In the genomic region with DNA sequence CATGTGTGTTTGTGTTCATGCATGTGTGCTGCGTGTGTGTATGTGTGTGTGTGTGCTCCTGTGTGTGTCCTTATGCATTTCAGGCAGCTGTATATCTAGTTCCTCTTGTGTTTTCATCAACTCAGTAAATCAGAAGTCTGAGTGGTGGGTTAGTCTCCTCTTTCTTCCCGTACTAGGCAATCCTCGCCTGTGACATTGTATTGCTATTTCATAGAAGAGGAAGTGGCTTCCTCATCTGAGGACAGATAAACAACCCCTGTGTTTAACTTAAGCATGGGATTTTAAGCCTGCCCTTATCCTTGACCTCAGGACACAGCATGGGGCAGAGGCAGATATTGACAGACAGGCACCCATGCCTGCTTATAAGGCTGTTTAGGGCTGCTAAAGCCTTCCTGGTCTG, we compare ENCODE assay signal across 22 mouse cellular contexts. TPM values are rescaled to one million over a fixed set of nuclear protein-coding genes. Genes with fewer than 3 reads are reported as not detected.
A peak's percentile ranks its signal among the peaks of the same experiment; 100 is the strongest.
DNase-seq lines count a peak whose midpoint lies in the region; ATAC-seq lines count a peak whose summit lies in the region.
"Had no signal": no experiment of that assay in that cellular context is flagged by ENCODE, and none has a peak within 500 bp of the region (broad histone marks: within the 10 kb centered on the region; RNA-seq: fewer than 3 reads in every experiment).

No protein-coding gene starts in this region.

- H3K9ac ChIP-seq in hindbrain, embryonic 13.5 days: no peak overlapping the region
- H3K9ac ChIP-seq in hindbrain, embryonic 11.5 days (ENCODE audit: low read depth, low read length): no peak overlapping the region
- H3K9ac ChIP-seq in liver, embryonic 13.5 days: peak overlapping the region; percentile 26; the same call in 1 of the 2 replicates
- no peak overlapping the region for H3K9ac ChIP-seq in liver, embryonic 16.5 days (ENCODE audit: low read depth, low read length)
- H3K9ac ChIP-seq: embryonic facial prominence, embryonic 15.5 days; forebrain, embryonic 15.5 days; heart, embryonic 13.5 days; hindbrain, embryonic 14.5 days had no signal

- no peaks in the 10 kb centered on the region for H3K27me3 ChIP-seq in hindbrain, embryonic 13.5 days
- H3K27me3 ChIP-seq in hindbrain, embryonic 11.5 days (ENCODE audit: control insufficient read depth, insufficient read depth, low read length): no peaks in the 10 kb centered on the region
- no peaks in the 10 kb centered on the region for H3K27me3 ChIP-seq in liver, embryonic 13.5 days
- H3K27me3 ChIP-seq in liver, embryonic 16.5 days (ENCODE audit: control insufficient read depth, insufficient read depth, low read depth, low read length): no peaks in the 10 kb centered on the region
- H3K27me3 ChIP-seq: embryonic facial prominence, embryonic 15.5 days; forebrain, embryonic 15.5 days had no signal

- DNase-seq in hindbrain, embryonic 11.5 days (ENCODE audit: low spot score): no peak
- no peak for DNase-seq in liver, embryonic 13.5 days
- DNase-seq in liver (no peak), 416B (ENCODE audit: low read depth) (peak; percentile 47), adipocyte (ENCODE audit: low spot score) (no peak)
- DNase-seq: adrenal gland, adult 8-10 months; adrenal gland, postnatal 36 days; cerebellum, adult 8-10 months; embryo, embryonic 11 days; gastrocnemius, postnatal 36 days; heart, adult 11 months; heart, postnatal 4 days had no signal

- ATAC-seq in hindbrain, embryonic 13.5 days (ENCODE audit: low FRiP score): no peak
- no peak for ATAC-seq in hindbrain, embryonic 11.5 days (ENCODE audit: low FRiP score)
- ATAC-seq in liver, embryonic 13.5 days (ENCODE audit: low read depth): no peak
- ATAC-seq in liver, embryonic 16.5 days (ENCODE audit: low read depth): no peak
- ATAC-seq: forebrain, embryonic 15.5 days had no signal

- H3K36me3 ChIP-seq in hindbrain, embryonic 13.5 days: no peaks in the 10 kb centered on the region; the same call in 1 of the 2 replicates
- no peaks in the 10 kb centered on the region for H3K36me3 ChIP-seq in hindbrain, embryonic 11.5 days (ENCODE audit: control insufficient read depth, insufficient read depth, low read length)
- no peaks in the 10 kb centered on the region for H3K36me3 ChIP-seq in liver, embryonic 13.5 days
- H3K36me3 ChIP-seq in liver, embryonic 16.5 days (ENCODE audit: control insufficient read depth, insufficient read depth): no peaks in the 10 kb centered on the region
- H3K36me3 ChIP-seq: embryonic facial prominence, embryonic 15.5 days; forebrain, embryonic 15.5 days; heart, embryonic 13.5 days had no signal

- H3K4me1 ChIP-seq in hindbrain, embryonic 13.5 days (replicated peaks): peaks cover 92% of the 10 kb centered on the region
- H3K4me1 ChIP-seq in hindbrain, embryonic 11.5 days (replicated peaks; ENCODE audit: control insufficient read depth, insufficient read depth, low read length): no peaks in the 10 kb centered on the region
- H3K4me1 ChIP-seq in liver, embryonic 13.5 days (replicated peaks): peaks cover 65% of the 10 kb centered on the region
- peaks cover 51% of the 10 kb centered on the region for H3K4me1 ChIP-seq in liver, embryonic 16.5 days (ENCODE audit: control insufficient read depth, low read depth, low read length)

- no peaks in the 10 kb centered on the region for H3K9me3 ChIP-seq in hindbrain, embryonic 13.5 days
- no peaks in the 10 kb centered on the region for H3K9me3 ChIP-seq in hindbrain, embryonic 11.5 days (ENCODE audit: control insufficient read depth, low read length)
- H3K9me3 ChIP-seq in liver, embryonic 13.5 days (replicated peaks): no peaks in the 10 kb centered on the region
- no peaks in the 10 kb centered on the region for H3K9me3 ChIP-seq in liver, embryonic 16.5 days (replicated peaks; ENCODE audit: control insufficient read depth, low read length)
- H3K9me3 ChIP-seq: embryonic facial prominence, embryonic 15.5 days; forebrain, embryonic 15.5 days; heart, embryonic 13.5 days had no signal

- H3K4me3 ChIP-seq in hindbrain, embryonic 13.5 days: no peak overlapping the region
- H3K4me3 ChIP-seq in hindbrain, embryonic 11.5 days (ENCODE audit: low read depth, low read length): no peak overlapping the region
- no peak overlapping the region for H3K4me3 ChIP-seq in liver, embryonic 13.5 days (replicated peaks)
- H3K4me3 ChIP-seq in liver, embryonic 16.5 days (ENCODE audit: low read depth, low read length): no peak overlapping the region
- H3K4me3 ChIP-seq: embryonic facial prominence, embryonic 15.5 days; erythroblast, embryonic 14.5 days; forebrain, embryonic 15.5 days; heart, embryonic 13.5 days had no signal

- no peak overlapping the region for H3K4me2 ChIP-seq in hindbrain, embryonic 13.5 days
- no peak overlapping the region for H3K4me2 ChIP-seq in hindbrain, embryonic 11.5 days (replicated peaks; ENCODE audit: low read depth, low read length)
- no peak overlapping the region for H3K4me2 ChIP-seq in liver, embryonic 13.5 days
- no peak overlapping the region for H3K4me2 ChIP-seq in liver, embryonic 16.5 days (ENCODE audit: low read depth, low read length)
- H3K4me2 ChIP-seq: embryonic facial prominence, embryonic 15.5 days; forebrain, embryonic 15.5 days; heart, embryonic 13.5 days; hindbrain, embryonic 14.5 days had no signal

- 83% methylated on average over 3 of the region's 3 CpGs for WGBS in hindbrain, embryonic 13.5 days
- WGBS in hindbrain, embryonic 11.5 days: 93% methylated on average over 3 of the region's 3 CpGs
- 45% methylated on average over 3 of the region's 3 CpGs for WGBS in liver, embryonic 13.5 days (ENCODE audit: insufficient replicate concordance)
- 40% methylated on average over 3 of the region's 3 CpGs for WGBS in liver, embryonic 16.5 days (ENCODE audit: insufficient replicate concordance)

- 0 out of 2 replicates have a peak overlapping the region, but pooled peaks have one; percentile 32 for H3K27ac ChIP-seq in hindbrain, embryonic 13.5 days
- H3K27ac ChIP-seq in hindbrain, embryonic 11.5 days (ENCODE audit: low read depth, low read length): no peak overlapping the region
- H3K27ac ChIP-seq in liver, embryonic 13.5 days: peak overlapping the region; percentile 62
- 0 out of 2 replicates have a peak overlapping the region, but pooled peaks have one; percentile 6 for H3K27ac ChIP-seq in liver, embryonic 16.5 days (ENCODE audit: low read length)
- H3K27ac ChIP-seq: embryonic facial prominence, embryonic 15.5 days; forebrain, embryonic 15.5 days; heart, embryonic 13.5 days had no signal

RNA-seq across cellular contexts. Expression of a gene that starts 45.4 kb away (rescaled TPM):
- 173 and 185 TPM in 2 replicates for polyA plus RNA-seq in hindbrain, embryonic 13.5 days (2015; fragmentation: Nextera tagmentation; extraction: Ambion mirVana)
- polyA plus RNA-seq in hindbrain, embryonic 11.5 days (2014; fragmentation: Nextera tagmentation; extraction: Ambion mirVana): 67.2 and 68.4 TPM in 2 replicates
- 93.3 and 96.2 TPM in 2 replicates for polyA plus RNA-seq in liver, embryonic 13.5 days (2015; fragmentation: Nextera tagmentation; extraction: Ambion mirVana)
- polyA plus RNA-seq in liver, embryonic 16.5 days (2015; fragmentation: Nextera tagmentation; extraction: Ambion mirVana): 87.9 and 93.6 TPM in 2 replicates

RNA-seq across cellular contexts. Expression of a gene that starts 57.9 kb away (rescaled TPM):
- not detected in 2 replicates for polyA plus RNA-seq in hindbrain, embryonic 13.5 days (2015; fragmentation: Nextera tagmentation; extraction: Ambion mirVana)
- polyA plus RNA-seq in hindbrain, embryonic 11.5 days (2014; fragmentation: Nextera tagmentation; extraction: Ambion mirVana): not detected in 2 replicates
- not detected in 2 replicates for polyA plus RNA-seq in liver, embryonic 13.5 days (2015; fragmentation: Nextera tagmentation; extraction: Ambion mirVana)
- not detected in 2 replicates for polyA plus RNA-seq in liver, embryonic 16.5 days (2015; fragmentation: Nextera tagmentation; extraction: Ambion mirVana)
- polyA plus RNA-seq: embryonic facial prominence, embryonic 11.5 days; embryonic facial prominence, embryonic 15.5 days; erythroblast, embryonic 14.5 days; forebrain, embryonic 11.5 days; forebrain, embryonic 15.5 days; heart, embryonic 13.5 days; heart, postnatal 0 days; hindbrain, embryonic 14.5 days had no signal
